Mouse (Mus musculus) lung, postnatal 4 days (tissue): ENCODE data around the gene Radil.
A peak's percentile ranks its signal among the peaks of the same experiment; 100 is the strongest.

ENCODE experiments used
- DNase-seq, 2 experiments: peaks; one replicate each; pipeline ENCODE4 v3.0.0; 2021

The Radil gene

DNA sequence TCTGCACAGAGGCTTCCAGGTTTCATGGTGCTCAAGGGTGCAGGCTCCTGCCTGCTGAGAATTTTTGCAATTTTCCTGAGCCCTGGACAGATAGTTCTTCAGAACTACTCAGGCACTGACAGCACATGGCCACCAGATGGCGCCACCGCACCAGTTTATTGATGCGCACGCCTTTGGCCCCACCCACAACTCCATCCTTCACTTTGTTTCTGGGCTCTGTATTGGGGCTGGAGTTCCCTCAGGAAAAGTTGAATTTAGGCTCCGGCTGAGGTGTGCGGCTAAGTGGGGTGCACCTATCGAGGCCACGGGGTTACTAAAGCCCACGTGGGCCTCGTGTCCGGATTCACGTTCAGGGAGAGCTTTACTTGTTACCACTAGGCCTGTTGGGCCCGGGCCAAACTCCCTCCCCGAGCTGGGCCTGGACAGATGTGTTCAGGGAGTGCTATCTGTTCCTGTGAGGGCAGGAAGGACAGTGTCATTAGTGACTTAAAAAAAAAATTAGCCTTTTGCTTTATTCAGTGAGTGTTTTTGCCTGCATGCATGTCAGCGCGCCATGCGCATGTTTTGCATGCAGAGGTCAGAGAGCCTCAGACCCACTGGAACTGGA lies 72.0 kb downstream of the Radil start:
- peak; percentile 80 to 86 for DNase-seq

DNA sequence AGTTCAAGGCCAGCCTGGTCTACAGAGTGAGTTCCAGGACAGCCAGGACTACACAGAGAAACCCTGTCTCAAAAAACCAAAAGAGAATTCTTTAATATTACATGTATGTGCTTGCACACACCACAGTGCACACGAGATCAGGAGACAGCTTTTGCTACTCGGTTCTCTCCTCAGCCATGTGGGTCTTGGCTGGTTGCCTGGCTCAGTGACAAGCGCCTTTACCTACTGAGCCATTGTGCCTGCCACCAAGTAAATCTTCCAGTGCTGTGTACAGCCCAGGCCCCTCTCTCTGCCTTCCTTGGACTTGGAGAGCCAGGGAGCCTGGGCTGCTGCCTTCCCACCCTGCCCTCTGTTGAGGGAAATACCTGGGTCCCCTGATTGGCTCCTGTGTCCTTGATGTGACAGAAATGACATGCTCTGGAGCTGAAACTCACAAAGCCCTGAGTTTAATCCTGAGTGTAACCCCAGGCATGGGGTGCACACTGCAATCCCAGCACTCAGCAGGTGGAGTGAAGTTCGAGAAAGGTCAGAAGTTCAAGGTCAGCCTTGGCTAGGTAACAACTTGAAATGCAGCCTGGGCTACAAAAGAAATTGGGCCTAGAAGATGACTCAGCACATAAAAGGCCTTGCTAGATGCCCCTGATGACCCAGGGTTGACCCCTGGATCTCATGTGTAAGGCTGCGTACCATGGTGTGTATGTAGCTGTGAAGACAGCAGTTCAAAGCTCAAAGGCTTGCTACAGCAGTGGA lies 72.9 kb downstream of the Radil start:
- no peak for DNase-seq

DNA sequence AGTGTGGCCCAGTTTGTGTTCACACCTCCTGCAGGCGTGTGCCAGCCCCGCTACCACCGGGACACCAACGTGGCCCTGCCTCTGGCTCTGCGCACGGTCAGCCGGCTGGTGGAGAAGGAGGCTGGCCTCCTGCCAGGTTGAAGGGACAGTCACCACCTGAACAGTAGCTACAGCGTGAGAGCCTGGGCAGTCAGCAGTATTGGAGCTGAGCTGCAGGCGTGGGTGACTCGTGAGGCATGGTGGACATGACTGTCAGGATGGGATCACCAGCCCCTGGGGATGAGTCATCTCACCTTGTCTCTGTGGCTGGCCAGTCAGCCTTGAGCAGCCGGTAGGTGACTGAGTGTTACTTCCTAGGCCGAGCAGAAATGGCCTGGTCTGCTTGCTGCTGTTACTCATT lies 73.6 kb downstream of the Radil start:
- DNase-seq, result no peak

DNA sequence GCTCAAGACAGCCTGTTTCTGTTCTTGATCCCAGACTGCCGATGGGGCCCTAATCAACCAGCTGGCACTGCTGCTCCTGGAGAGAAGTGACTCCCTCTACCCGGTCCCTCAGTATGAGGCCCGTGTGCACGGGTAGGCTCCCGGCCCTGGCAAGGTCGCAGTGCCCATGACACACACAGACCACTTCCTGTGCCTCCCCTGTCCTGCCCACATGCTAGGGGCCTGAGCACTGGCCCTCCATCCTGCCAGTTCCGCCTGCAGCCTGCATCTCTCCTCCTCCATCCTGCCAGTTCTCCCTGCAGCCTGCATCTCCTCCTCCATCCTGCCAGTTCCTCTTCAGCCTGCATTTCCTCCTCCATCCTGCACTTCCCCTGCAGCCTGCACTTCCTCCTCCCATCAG lies 75.2 kb downstream of the Radil start:
- no peak for DNase-seq

DNA sequence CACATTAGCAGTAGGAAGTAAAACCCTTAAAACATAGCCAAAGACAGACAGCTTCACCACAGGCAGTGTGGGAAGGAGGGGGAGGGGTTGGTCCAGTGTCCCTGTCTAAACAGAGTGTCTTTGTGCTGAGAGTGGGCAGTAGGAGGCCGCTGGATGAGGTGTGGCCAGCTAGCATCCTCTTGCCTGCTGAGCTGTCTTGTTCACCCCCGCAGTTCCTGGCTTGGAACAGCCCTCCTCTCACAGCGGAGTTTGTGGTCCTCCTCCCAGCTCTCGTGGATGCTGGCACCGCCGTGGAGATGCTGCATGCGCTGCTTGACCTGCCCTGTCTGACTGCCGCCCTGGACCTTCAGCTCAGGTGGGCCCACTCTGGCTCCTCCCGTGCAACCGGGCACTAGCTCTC lies 77.2 kb downstream of the Radil start:
- DNase-seq, result no peak

DNA sequence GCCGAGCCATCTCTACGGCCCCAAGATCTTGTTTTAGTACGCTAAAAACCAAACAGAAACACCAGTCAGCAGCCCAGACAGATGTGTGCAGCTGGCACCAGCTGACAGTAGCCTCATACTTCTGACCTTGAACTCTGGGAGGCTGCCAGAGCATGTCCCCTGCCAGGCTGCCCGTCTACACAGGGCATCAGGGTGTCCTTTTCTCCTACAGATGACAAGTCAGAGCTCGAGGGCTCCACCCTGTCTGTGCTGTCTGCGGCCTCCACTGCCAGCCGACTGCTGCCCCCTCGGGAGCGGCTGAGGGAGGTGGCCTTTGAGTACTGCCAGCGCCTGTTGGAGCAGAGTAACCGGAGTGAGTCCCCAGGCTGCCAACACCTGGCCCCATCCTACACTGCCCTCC lies 81.1 kb downstream of the Radil start:
- no peak for DNase-seq

DNA sequence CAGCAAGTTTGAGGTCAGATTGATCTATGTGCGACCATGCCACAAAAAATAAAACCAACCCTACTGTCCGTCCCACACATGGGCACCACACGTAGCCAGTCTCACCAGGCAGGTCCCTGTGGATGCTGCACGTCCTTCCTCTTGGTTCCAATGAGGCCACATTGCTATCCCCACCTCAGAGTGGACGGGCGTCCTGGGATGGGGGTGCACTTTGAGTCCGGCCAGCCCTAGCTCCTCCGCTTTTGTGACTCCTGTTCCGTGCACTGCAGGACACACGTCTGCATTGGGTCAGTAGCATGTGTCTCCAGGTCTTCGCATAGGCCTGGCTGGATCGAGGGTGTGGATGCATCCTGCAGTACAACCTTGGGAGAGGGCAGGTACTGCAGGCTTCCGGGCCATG lies 82.5 kb downstream of the Radil start:
- DNase-seq, result no peak

DNA sequence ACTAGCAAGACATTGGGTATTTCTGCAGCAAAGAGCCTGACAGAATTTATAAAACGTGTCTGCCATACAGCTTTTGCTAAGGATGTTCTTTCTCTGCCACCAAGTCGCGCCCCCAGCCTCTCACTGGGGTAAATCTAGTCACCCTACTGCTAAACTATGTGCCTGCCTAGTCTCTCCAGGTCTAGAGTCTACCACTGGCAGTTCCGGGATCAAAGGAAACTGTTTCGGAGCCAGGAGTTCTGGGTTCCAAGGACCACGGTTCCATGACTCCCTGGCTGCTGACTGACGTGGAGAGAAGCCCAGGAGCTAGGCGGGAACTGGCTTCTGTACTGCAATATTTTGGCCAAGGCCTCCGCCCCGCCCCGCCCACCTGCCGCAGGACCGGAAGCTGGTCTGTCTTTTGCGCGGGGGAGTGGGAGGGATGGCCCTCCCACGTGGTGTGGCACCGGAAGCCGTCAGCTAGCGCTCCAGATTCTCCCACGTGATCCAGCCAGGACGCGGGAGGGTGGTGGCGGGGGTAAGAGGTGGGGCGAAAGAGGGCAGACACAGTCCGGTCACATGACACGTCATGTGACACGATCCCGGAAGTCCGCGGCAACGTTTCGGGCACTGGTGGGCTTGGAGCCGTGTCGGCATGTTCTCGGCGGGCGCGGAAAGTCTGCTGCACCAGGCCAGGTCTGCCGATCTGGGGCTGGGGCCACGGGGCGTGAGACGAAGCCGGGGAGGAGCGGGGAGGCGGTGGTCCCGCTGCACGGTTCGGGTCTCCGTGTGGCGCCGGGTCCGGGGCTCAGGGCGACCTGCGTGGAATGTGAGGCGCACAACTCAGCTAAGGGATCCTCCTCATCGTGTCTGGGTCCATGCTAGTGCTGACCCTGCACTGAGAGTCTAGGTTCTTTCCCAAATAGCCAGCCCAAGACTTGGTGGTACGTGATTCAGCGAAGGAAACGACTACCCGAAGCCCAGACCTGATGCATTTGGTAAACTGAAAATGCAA lies 87.1 kb downstream of the Radil start, which contains the start of gene Ap5z1:
TSS of gene Ap5z1 (plus strand) at position 484 of the 994 bp plus-strand sequence.
- DNase-seq, result peak; percentile 95 to 98

DNA sequence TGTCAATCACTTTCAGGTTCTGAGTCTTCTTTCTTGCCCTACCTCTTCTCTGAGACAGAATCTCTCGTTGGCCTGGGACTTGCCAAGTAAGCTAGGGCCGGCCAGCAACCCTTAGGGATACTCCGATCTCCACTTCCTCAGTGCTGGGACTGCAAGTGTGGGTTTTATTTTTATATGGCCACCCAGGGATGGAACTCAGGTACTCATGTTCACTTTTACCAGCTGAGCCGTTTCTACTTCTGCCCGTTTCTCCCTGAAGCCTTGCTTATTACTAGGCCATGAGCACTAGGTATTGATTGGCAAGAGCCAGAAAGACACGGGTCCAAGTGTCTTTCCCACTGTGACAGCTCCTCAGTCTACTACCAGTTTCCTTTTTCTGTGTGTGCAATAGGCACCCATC lies 87.9 kb downstream of the Radil start:
- no peak for DNase-seq

DNA sequence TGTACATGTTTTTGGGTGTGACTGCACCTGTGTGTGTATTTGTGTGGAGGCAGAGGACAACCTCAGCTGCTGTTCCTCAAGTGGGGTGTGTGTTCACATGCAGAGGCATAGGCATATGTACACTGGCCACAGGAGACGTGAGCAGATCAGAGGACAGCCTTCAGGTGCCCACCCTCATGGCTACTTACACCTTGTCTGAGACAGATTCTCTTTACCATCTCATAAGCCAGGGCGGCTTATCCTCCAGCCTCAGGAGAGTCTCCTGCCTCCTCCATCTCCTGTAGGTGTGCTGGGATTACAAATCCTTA lies 88.3 kb downstream of the Radil start:
- no peak for DNase-seq

DNA sequence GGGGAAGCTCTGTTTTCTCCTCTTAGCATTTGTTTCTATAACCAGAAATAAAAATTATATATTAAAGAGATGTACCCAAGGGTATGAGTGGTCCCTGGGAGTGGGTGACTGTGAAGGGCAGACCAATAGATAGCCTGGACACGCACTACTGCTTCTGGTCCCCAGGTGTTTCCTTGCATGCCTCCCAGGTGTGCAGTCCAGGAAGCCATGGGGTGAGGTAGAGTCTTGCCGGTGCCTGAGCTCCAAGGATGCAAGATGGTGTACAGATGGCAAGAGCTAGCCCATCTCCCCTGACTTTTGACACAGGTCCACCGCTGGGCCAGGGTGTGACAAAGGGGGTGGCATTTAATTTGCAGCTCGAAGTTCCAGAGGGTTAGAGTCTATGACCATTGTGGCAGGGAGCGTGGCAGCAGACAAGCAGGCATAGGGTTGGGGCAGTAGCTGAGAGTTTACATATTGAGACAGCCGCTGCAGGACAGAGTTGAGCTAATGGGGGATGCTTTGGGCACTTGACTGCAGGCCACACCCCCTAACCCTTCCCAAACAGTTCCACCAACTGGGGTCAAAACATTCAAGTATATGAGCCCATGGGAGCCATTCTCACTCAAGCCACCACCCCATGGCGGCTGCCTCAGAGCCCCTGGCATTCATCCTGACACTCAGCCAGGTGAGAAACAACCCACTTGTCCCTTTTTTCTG lies 88.8 kb downstream of the Radil start:
- DNase-seq, result peak in 1 of 2 experiments; percentile 4

DNA sequence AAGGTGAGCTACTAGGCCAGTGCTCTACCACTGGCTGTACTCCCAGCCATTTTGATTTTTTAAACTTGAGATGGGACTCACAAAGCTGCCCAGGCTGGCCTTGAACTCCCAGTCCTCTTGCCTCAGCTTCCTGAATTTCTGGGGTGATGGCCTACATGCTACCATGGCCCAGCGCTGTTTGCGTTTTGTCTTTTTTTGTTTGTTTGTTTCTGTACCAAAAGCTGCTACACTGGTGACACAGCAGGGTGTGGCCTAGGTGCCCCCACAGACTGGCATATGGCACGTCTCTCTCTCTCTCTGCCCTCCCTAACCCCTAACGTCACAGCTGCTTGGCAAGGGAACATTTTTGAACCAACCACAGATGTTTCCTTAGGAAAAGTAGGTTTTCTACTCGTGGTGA lies 91.1 kb downstream of the Radil start:
- peak in 1 of 2 experiments; percentile 3 for DNase-seq

DNA sequence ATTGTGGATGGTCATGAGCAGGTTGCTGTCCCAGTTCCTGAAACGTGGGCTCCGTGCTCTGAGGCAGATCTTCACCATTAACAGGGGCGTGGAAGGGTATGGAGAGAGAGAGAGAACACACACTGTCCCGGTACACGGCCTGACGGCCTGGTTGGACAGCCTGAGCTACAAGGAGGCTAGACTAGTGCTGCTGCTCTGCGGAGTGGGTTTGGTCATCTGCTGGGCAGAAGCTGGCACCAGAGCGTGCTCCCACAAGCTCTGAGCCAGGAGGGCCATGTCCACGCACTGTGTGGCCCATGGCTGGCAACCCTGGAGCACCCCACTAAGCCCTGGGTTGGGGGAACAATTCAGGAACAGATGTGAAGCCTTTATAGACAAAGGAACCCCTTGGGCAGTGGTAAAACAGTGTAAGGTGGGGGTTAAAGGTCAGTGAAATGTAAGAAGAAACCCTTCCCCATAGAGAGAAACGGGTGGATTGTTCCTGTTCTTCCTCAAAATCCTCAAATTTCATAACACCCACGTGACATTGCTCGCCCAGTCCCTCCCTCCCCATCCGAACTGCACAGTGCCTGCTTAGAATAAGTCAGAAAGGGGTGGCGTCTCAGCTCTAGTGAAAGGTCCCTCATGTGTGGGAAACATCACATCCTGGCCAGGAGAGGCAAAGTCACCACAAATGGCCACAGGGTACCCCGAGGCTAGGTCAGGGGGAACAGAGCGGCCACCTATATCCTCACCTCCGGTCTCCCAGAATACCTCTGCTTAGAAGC lies 91.9 kb downstream of the Radil start:
- DNase-seq, result no peak

DNA sequence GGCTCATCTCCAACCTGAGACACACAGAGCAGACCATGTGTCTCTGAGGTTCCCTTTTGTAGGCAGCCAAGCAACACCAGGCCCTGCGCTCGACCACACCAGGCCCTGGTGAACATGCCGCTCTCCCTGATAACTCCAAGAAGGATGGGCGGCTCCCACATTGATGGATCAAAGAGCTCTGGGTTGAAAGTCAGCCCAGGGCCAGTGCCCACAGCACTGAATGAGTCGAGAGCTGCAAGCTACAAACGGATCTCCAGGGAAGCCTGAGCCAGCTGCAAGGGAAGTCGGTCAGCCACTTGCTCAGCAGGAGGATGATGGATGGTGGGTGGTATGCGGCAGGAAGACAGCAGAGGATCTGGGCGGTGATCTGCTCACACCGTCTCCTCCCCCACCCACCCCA lies 93.6 kb downstream of the Radil start:
- peak; percentile 47 to 71 for DNase-seq

DNA sequence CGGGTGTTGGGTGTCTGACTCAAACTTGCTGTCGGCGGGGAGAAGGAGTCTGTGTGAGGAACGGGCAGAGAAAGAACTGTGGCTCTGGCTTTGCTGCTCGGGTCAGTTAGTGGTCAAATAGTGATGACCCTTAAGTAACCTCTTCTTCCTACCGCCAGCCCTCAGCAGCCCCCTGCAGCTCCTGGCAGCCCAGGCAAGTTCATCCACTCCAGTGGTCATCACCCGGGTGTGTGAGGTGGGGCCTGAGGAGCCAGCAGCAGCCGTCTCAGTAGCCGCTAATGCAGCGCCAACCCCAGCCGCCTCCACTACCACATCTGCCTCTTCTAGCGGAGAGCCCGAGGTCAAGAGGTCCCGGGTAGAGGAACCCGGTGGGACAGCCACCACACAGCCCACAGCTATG lies 94.6 kb downstream of the Radil start:
- DNase-seq, result no peak

DNA sequence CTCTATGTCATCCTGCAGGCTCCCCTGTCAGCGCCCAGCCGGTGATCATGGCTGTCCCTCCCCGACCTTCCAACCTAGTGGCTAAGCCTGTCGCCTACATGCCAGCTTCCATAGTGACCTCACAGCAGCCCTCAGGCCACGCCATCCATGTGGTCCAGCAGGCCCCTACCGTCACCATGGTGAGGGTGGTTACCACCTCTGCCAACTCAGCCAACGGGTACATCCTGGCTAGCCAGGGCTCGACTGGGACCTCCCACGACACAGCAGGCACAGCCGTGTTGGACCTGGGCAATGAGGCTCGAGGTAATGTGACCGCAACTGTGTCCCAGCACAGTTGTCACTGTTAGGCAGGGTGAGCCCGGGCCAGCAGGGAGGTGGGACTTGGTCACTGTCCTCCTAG lies 97.2 kb downstream of the Radil start:
- no peak for DNase-seq

DNA sequence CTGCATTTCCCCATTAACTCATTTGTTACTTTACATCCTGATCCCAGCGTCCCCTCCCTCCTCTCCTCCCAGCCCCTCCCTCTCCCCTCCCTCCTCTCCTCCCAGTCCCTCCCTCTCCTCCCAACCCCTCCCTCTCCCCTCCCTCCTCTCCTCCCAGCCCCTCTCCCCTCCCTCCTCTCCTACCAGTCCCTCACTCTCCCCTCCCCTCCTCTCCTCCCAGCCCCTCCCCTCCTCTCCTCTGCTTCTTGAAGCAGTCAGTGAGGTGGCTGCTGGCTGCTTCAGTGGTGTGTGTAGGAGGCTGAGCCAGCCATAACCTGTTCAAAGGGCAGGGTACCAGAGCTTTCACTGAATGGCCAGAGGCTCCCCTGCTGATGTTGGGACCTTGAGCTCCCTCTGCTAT lies 99.1 kb downstream of the Radil start:
- no peak for DNase-seq

DNA sequence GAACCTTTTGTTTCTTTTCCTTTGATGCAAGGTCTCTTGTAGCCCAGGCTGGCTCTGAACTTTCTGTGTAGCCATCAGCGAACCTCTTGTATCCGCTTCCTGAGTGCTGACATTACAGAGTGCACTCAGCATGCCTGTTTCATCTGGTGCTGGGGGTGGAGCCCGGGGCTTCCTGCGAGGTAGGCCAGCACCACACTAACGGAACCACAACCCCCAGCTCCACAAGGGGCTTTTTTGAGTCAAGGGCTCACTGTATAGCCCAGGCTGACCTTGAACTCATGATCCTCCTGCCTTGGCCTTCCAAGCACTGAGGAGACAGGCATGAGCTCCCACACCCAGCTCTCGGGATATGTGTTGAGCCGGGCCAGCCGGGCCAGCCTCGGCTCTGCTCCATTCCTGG lies 100.1 kb downstream of the Radil start:
- DNase-seq, result no peak

DNA sequence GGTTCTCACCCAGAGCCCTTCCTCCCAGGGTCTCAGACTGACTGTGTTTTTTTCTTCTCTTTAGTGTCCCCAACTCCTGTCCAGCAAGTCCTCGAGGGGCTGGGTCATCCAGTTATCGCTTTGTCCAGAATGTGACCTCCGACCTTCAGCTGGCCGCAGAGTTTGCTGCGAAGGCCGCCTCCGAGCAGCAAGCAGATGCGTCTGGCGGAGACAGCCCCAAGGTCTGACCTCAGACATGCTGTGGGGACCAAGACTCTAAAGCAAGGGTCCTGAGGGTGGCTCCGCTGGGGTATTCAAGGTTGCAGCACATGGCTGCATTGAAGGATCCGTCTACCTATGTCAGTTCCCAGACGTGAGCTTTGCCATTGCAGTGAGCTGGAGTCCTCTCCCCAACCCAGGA lies 102.3 kb downstream of the Radil start:
- DNase-seq, result no peak

DNA sequence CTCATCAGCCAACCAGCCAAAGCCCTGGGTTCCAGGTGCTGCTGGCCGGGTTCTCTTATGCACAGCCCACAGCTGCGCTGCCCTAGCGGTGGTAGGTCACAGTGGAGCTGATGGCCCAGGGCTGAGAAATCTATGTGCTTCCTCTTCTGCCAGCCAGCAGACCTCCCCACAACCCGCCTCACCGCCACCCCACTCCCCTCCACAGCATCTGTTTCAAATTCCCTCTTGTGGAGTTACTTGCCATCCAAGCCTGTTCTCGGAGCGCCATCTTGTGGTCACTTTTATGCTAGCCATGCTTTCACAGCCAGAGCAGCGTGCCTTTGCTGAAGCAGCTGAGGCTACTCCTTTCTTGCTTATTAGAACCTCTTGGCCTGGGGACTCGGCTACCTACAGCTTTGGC lies 102.8 kb downstream of the Radil start:
- DNase-seq, result peak; percentile 90 to 93

DNA sequence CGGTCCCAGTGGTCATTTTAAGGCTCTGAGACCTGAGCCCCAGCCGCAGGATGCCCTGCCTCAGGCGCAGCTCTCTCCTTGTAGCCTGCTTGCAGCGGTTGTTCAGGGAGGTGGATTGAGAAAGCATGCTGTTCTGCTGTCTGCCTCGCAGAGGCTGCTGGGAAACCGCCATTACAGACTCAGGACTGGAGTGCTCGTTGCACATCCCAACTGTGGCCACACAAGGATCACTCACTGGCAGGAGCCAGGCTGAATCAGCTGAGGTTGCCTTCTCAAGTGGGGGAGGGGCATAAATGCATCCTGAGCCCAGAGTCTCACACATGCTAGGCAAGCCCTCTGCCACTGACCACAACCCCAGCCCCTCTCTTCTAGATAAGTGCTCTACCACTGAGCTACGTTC lies 105.2 kb downstream of the Radil start:
- no peak for DNase-seq

DNA sequence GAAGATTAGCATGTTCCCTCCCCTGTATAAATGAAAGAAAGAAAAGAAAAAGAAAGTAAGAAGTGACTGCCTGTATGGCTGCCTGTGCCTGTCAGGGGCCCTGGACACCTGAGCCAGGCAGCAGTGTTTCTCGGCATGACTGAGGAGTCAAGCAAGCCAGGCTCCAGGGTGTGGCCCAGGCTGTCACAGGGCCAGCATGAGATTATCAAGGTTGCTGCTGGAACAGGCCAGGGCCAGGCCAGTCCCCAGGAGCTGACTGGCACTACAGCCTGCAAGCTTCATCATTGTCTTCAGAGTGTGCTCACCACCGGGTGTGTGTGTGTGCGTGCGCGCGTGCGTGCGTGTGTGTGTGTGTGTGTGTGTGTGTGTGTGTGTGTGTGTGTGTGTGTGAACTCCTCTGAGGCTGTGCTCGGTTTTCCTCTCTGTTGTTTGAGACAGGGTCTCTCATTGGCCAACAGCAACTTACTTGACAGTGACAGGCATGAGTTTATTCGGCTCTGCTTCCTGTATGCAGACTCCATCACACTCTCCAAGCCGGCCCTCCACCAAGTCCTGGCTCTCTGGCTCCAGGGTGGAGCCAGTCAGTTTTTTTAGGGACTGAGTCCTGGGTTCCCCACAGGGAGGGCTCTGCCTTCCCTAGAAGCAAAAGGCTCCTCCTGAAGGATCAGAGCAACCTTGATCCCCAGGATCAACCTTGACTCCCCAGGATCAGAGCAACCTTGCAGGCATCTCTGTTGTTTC lies 105.9 kb downstream of the Radil start:
- DNase-seq, result no peak
